Mouse (Mus musculus) MEL (cell line): ENCODE measurements around the gene Ptprn.

ENCODE experiments used
- CTCF ChIP-seq, 3 experiments: IDR thresholded peaks in 2 of 3; conservative IDR thresholded peaks in 1 of 3; 2 replicates each; pipeline ENCODE4 v1.5.1; 2011 to 2012; ENCODE audit warnings: low read length in 3 of 3, low read depth in 2 of 3, mild to moderate bottlenecking in 2 of 3, improper control_type of control experiment in 1 of 3, inconsistent platforms in 1 of 3, mixed read lengths in 1 of 3, moderate library complexity in 1 of 3; ENCODE audit not compliant: control insufficient read depth in 1 of 3, insufficient read depth in 1 of 3, poor library complexity in 1 of 3, severe bottlenecking in 1 of 3
- E2F4 ChIP-seq: IDR thresholded peaks from 2 replicates; pipeline ENCODE4 v1.6.1; 2011; ENCODE audit warnings: low read depth, low read length, improper control_type of control experiment, borderline replicate concordance
- EP300 ChIP-seq, 2 experiments: IDR thresholded peaks; 2 replicates each; pipeline ENCODE4 v1.6.1; 2011; ENCODE audit warnings: improper control_type of control experiment in 2 of 2, low read length in 2 of 2, low read depth in 1 of 2, mild to moderate bottlenecking in 1 of 2
- GABPA ChIP-seq: IDR thresholded peaks from 2 replicates; pipeline ENCODE4 v1.6.1; 2012; ENCODE audit warnings: low read depth, mild to moderate bottlenecking, inconsistent platforms, low read length, improper control_type of control experiment, moderate library complexity
- GATA1 ChIP-seq: IDR thresholded peaks from 2 replicates; pipeline ENCODE4 v1.6.1; 2011; ENCODE audit warnings: low read depth, low read length, improper control_type of control experiment
- HCFC1 ChIP-seq: IDR thresholded peaks from 2 replicates; pipeline ENCODE4 v1.6.1; 2012; ENCODE audit warnings: low read depth, mild to moderate bottlenecking, inconsistent platforms, low read length, improper control_type of control experiment, moderate library complexity
- MAFK ChIP-seq: IDR thresholded peaks from 2 replicates; pipeline ENCODE4 v1.6.1; 2011; ENCODE audit warnings: low read depth, mild to moderate bottlenecking, low read length, improper control_type of control experiment, borderline replicate concordance
- MAX ChIP-seq: IDR thresholded peaks from 2 replicates; pipeline ENCODE4 v1.6.1; 2011; ENCODE audit warnings: low read length, improper control_type of control experiment
- MYC ChIP-seq: IDR thresholded peaks from 2 replicates; pipeline ENCODE4 v1.6.1; 2011; ENCODE audit warnings: low read depth, mild to moderate bottlenecking, low read length, improper control_type of control experiment, moderate library complexity
- POLR2A ChIP-seq, 2 experiments: IDR thresholded peaks; 2 replicates each; pipeline ENCODE4 v1.6.1; 2011 to 2012; ENCODE audit warnings: low read length in 2 of 2, mild to moderate bottlenecking in 2 of 2, control low read depth in 1 of 2, improper control_type of control experiment in 1 of 2, low read depth in 1 of 2, moderate library complexity in 1 of 2; ENCODE audit not compliant: control insufficient read depth in 1 of 2, insufficient read depth in 1 of 2, poor library complexity in 1 of 2
- TAL1 ChIP-seq: IDR thresholded peaks from 2 replicates; pipeline ENCODE4 v1.6.1; 2012; ENCODE audit warnings: mild to moderate bottlenecking, inconsistent platforms, low read length, moderate library complexity, mixed read lengths
- TBP ChIP-seq: IDR thresholded peaks from 2 replicates; pipeline ENCODE4 v1.8.0; 2011; ENCODE audit warnings: low read depth, low read length, improper control_type of control experiment
- TCF12 ChIP-seq: IDR thresholded peaks from 2 replicates; pipeline ENCODE4 v1.6.1; 2014; ENCODE audit warnings: low read depth, mild to moderate bottlenecking, inconsistent platforms, low read length, improper control_type of control experiment, moderate library complexity
- USF1 ChIP-seq: IDR thresholded peaks from 2 replicates; pipeline ENCODE4 v1.6.1; 2014; ENCODE audit warnings: low read depth, mild to moderate bottlenecking, inconsistent platforms, low read length, improper control_type of control experiment, moderate library complexity

GRCm38 (mm10) chr1:75231664-75232152 is 32.6 kb downstream of the Ptprn start, which contains the start of gene A630095N17Rik:
- TF ChIP-seq USF1 (no peak), CTCF (IDR thresholded peaks at IDR 0.05 in 2 of 3, conservative IDR thresholded peaks at IDR 0.05 in 1 of 3; ENCODE audit: control insufficient read depth in 1 of 3, insufficient read depth in 1 of 3, low read depth in 2 of 3, low read length in 3 of 3, poor library complexity in 1 of 3, severe bottlenecking in 1 of 3) (no peak), MAFK (no peak), TAL1 (no peak), GABPA (no peak), EP300 (IDR thresholded peaks at IDR 0.05; ENCODE audit: low read depth in 1 of 2, low read length in 2 of 2) (no peak), POLR2A (IDR thresholded peaks at IDR 0.05; ENCODE audit: control insufficient read depth in 1 of 2, insufficient read depth in 1 of 2, low read depth in 1 of 2, low read length in 2 of 2, poor library complexity in 1 of 2) (no peak), GATA1 (no peak), MAX (no peak), TBP (no peak), HCFC1 (no peak), MYC (no peak), TCF12 (no peak), E2F4 (no peak)
